In genomic region chr1:155448932-155449331, GRCm38 (mm10) we compare ENCODE assay signal across 17 mouse cellular contexts. TPM values are rescaled to one million over a fixed set of nuclear protein-coding genes. Genes with fewer than 3 reads are reported as not detected.
A peak's percentile ranks its signal among the peaks of the same experiment; 100 is the strongest.
DNase-seq lines count a peak whose midpoint lies in the region; ATAC-seq lines count a peak whose summit lies in the region.
"Had no signal": no experiment of that assay in that cellular context is flagged by ENCODE, and none has a peak within 500 bp of the region (broad histone marks: within the 10 kb centered on the region; RNA-seq: fewer than 3 reads in every experiment).

No protein-coding gene starts in this region.

- H3K27me3 ChIP-seq in hindbrain, embryonic 15.5 days = no peaks in the 10 kb centered on the region
- no peaks in the 10 kb centered on the region for H3K27me3 ChIP-seq in hindbrain, embryonic 12.5 days
- H3K27me3 ChIP-seq in midbrain, embryonic 14.5 days (ENCODE audit: control insufficient read depth, insufficient read depth, low read length) = no peaks in the 10 kb centered on the region
- no peaks in the 10 kb centered on the region for H3K27me3 ChIP-seq in midbrain, embryonic 13.5 days
- H3K27me3 ChIP-seq in lung, embryonic 16.5 days (ENCODE audit: control insufficient read depth, insufficient read depth, low read depth, low read length) = no peaks in the 10 kb centered on the region
- H3K27me3 ChIP-seq: midbrain, embryonic 12.5 days had no signal

- DNase-seq in midbrain, embryonic 14.5 days = peak; percentile 64
- peak; percentile 45 for DNase-seq in brain, adult 2 months (ENCODE audit: low read depth, low spot score)
- no peak for DNase-seq in heart, postnatal 4 days
- DNase-seq in kidney, adult 11 months = no peak
- DNase-seq: adrenal gland, postnatal 36 days; cerebellum, adult 9-11 months; gastrocnemius, postnatal 25 days; thymus, postnatal 4 days had no signal

- H3K27ac ChIP-seq in hindbrain, embryonic 15.5 days (replicated peaks) = peak overlapping the region; percentile 31; the same call in 1 of the 2 replicates
- no peak overlapping the region for H3K27ac ChIP-seq in hindbrain, embryonic 12.5 days
- H3K27ac ChIP-seq in midbrain, embryonic 14.5 days (replicated peaks; ENCODE audit: low read depth, low read length) = 0 out of 2 replicates have a peak overlapping the region, but pooled peaks have one; percentile 28
- no peak overlapping the region for H3K27ac ChIP-seq in midbrain, embryonic 13.5 days
- no peak overlapping the region for H3K27ac ChIP-seq in lung, embryonic 16.5 days (ENCODE audit: low read length)
- H3K27ac ChIP-seq: hindbrain, embryonic 14.5 days; kidney, postnatal 0 days; midbrain, embryonic 12.5 days had no signal

- H3K4me1 ChIP-seq in hindbrain, embryonic 15.5 days (replicated peaks) = peaks cover 16% of the 10 kb centered on the region
- no peaks in the 10 kb centered on the region for H3K4me1 ChIP-seq in hindbrain, embryonic 12.5 days
- peaks cover 6% of the 10 kb centered on the region; the same call in 1 of the 2 replicates for H3K4me1 ChIP-seq in midbrain, embryonic 14.5 days (ENCODE audit: control insufficient read depth, insufficient read depth, low read length)
- peaks cover 16% of the 10 kb centered on the region for H3K4me1 ChIP-seq in midbrain, embryonic 13.5 days (replicated peaks)
- no peaks in the 10 kb centered on the region for H3K4me1 ChIP-seq in lung, embryonic 16.5 days (replicated peaks; ENCODE audit: control insufficient read depth, insufficient read depth, low read length)
- H3K4me1 ChIP-seq: midbrain, embryonic 12.5 days had no signal

- H3K9me3 ChIP-seq in hindbrain, embryonic 15.5 days = no peaks in the 10 kb centered on the region
- no peaks in the 10 kb centered on the region for H3K9me3 ChIP-seq in hindbrain, embryonic 12.5 days (replicated peaks)
- H3K9me3 ChIP-seq in midbrain, embryonic 14.5 days (ENCODE audit: control insufficient read depth, low read length) = no peaks in the 10 kb centered on the region
- H3K9me3 ChIP-seq in midbrain, embryonic 13.5 days = no peaks in the 10 kb centered on the region
- H3K9me3 ChIP-seq in lung, embryonic 16.5 days (ENCODE audit: control insufficient read depth, low read length) = no peaks in the 10 kb centered on the region
- H3K9me3 ChIP-seq: midbrain, embryonic 12.5 days had no signal

- no peak for ATAC-seq in hindbrain, embryonic 15.5 days (ENCODE audit: low FRiP score, low read depth)
- no peak for ATAC-seq in hindbrain, embryonic 12.5 days (ENCODE audit: low FRiP score)
- no peak for ATAC-seq in midbrain, embryonic 14.5 days (ENCODE audit: low FRiP score, low TSS enrichment)
- no peak for ATAC-seq in midbrain, embryonic 13.5 days
- peak; percentile 76 for ATAC-seq in lung, embryonic 16.5 days (ENCODE audit: low read depth)
- ATAC-seq: intestine, postnatal 0 days had no signal

- H3K4me3 ChIP-seq in hindbrain, embryonic 15.5 days = no peak overlapping the region
- H3K4me3 ChIP-seq in hindbrain, embryonic 12.5 days = no peak overlapping the region
- H3K4me3 ChIP-seq in midbrain, embryonic 14.5 days (replicated peaks; ENCODE audit: low read depth, low read length) = no peak overlapping the region
- H3K4me3 ChIP-seq in midbrain, embryonic 13.5 days (replicated peaks) = no peak overlapping the region
- H3K4me3 ChIP-seq in lung, embryonic 16.5 days (ENCODE audit: low read length) = no peak overlapping the region
- H3K4me3 ChIP-seq: midbrain, embryonic 12.5 days had no signal

- no peak overlapping the region for H3K4me2 ChIP-seq in hindbrain, embryonic 15.5 days
- no peak overlapping the region for H3K4me2 ChIP-seq in hindbrain, embryonic 12.5 days (replicated peaks)
- H3K4me2 ChIP-seq in midbrain, embryonic 14.5 days (ENCODE audit: low read length) = no peak overlapping the region
- no peak overlapping the region for H3K4me2 ChIP-seq in midbrain, embryonic 13.5 days (replicated peaks)
- no peak overlapping the region for H3K4me2 ChIP-seq in lung, embryonic 16.5 days (ENCODE audit: low read depth, low read length)
- H3K4me2 ChIP-seq: hindbrain, embryonic 14.5 days; liver, embryonic 11.5 days; midbrain, embryonic 12.5 days had no signal

- H3K36me3 ChIP-seq in hindbrain, embryonic 15.5 days = no peaks in the 10 kb centered on the region
- H3K36me3 ChIP-seq in hindbrain, embryonic 12.5 days = no peaks in the 10 kb centered on the region
- H3K36me3 ChIP-seq in midbrain, embryonic 14.5 days (ENCODE audit: control insufficient read depth, insufficient read depth, low read length) = no peaks in the 10 kb centered on the region
- no peaks in the 10 kb centered on the region for H3K36me3 ChIP-seq in midbrain, embryonic 13.5 days
- H3K36me3 ChIP-seq in lung, embryonic 16.5 days (ENCODE audit: control insufficient read depth, insufficient read depth, low read length) = no peaks in the 10 kb centered on the region
- H3K36me3 ChIP-seq: midbrain, embryonic 12.5 days had no signal

- 61% methylated on average over 2 of the region's 2 CpGs for WGBS in hindbrain, embryonic 15.5 days
- 76% methylated on average over 2 of the region's 2 CpGs for WGBS in hindbrain, embryonic 12.5 days
- WGBS in midbrain, embryonic 14.5 days = 68% methylated on average over 2 of the region's 2 CpGs
- WGBS in midbrain, embryonic 13.5 days = 76% methylated on average over 2 of the region's 2 CpGs
- 60% methylated on average over 2 of the region's 2 CpGs for WGBS in lung, embryonic 16.5 days

- H3K9ac ChIP-seq in hindbrain, embryonic 15.5 days = no peak overlapping the region
- H3K9ac ChIP-seq in hindbrain, embryonic 12.5 days = no peak overlapping the region
- H3K9ac ChIP-seq in midbrain, embryonic 14.5 days (replicated peaks; ENCODE audit: low read length) = no peak overlapping the region
- H3K9ac ChIP-seq in midbrain, embryonic 13.5 days (replicated peaks) = no peak overlapping the region
- no peak overlapping the region for H3K9ac ChIP-seq in lung, embryonic 16.5 days (ENCODE audit: low read length)
- H3K9ac ChIP-seq: hindbrain, embryonic 14.5 days; midbrain, embryonic 12.5 days had no signal

RNA-seq across cellular contexts. Expression of gene Xpr1, which starts 31.7 kb away (rescaled TPM):
- polyA plus RNA-seq in hindbrain, embryonic 15.5 days (2015; fragmentation: Nextera tagmentation; extraction: Ambion mirVana) = 44.9 and 49.8 TPM in 2 replicates
- polyA plus RNA-seq in hindbrain, embryonic 12.5 days (2016; fragmentation: Nextera tagmentation; extraction: Ambion mirVana) = 29.3 and 31.1 TPM in 2 replicates
- polyA plus RNA-seq in midbrain, embryonic 14.5 days (2014; fragmentation: Nextera tagmentation; extraction: Ambion mirVana) = 61.3 and 83.0 TPM in 2 replicates
- 62.0 and 64.3 TPM in 2 replicates for polyA plus RNA-seq in midbrain, embryonic 13.5 days (2015; fragmentation: Nextera tagmentation; extraction: Ambion mirVana)
- polyA plus RNA-seq in lung, embryonic 16.5 days (2015; fragmentation: Nextera tagmentation; extraction: Ambion mirVana) = 7.5 and 8.0 TPM in 2 replicates
- 10 to 100 TPM; 40.4 to 40.7 TPM for total RNA-seq in heart, postnatal 4 days (2021)

Comparison
In these comparisons a context has a peak if more than half of its experiments do, and no peak if none do; other contexts are left out.
1. H3K27ac ChIP-seq: peak in hindbrain, embryonic 15.5 days (single experiment) and midbrain, embryonic 14.5 days (single experiment); none in hindbrain, embryonic 12.5 days (single experiment), midbrain, embryonic 13.5 days (single experiment) and lung, embryonic 16.5 days (single experiment).
2. DNase-seq: peak in midbrain, embryonic 14.5 days (single experiment) and brain, adult 2 months (single experiment); none in heart, postnatal 4 days (single experiment) and kidney, adult 11 months (single experiment).